Mouse (Mus musculus): ENCODE measurements around the gene Babam2. TPM values are rescaled to one million over a fixed set of nuclear protein-coding genes. Genes with fewer than 3 reads are reported as not detected.
A peak's percentile ranks its signal among the peaks of the same experiment; 100 is the strongest.

The Babam2 gene
- total RNA-seq, 2 experiments from 2014 or later: 39.5 to 45.2 TPM

- no peak for DNase-seq (ENCODE audit: extremely low spot score in 1 of 2, low spot score in 2 of 2)
- no peak for TF ChIP-seq CTCF (IDR thresholded peaks at IDR 0.05)
- no peak overlapping the region for H3K4me3 ChIP-seq
- intact Hi-C loops (cut with DNase I): no loop called here
- H3K27ac ChIP-seq: no peak overlapping the region
Observed at GRCm38 (mm10) chr5:31715486-31716150, 18.1 kb downstream of the Babam2 start.

GRCm38 (mm10) chr5:31724519-31724918 is 27.0 kb downstream of the Babam2 start:
- no peak overlapping the region for H3K4me3 ChIP-seq
- TF ChIP-seq CTCF (IDR thresholded peaks at IDR 0.05): no peak
- DNase-seq (ENCODE audit: extremely low spot score in 1 of 2, low spot score in 2 of 2): no peak
- intact Hi-C loops (cut with DNase I): no loop called here
- no peak overlapping the region for H3K27ac ChIP-seq

GRCm38 (mm10) chr5:31725885-31726284 is 28.4 kb downstream of the Babam2 start:
- Histone ChIP-seq H3K27ac (no peak overlapping the region), H3K4me3 (no peak overlapping the region)
- DNase-seq (ENCODE audit: extremely low spot score in 1 of 2, low spot score in 2 of 2): no peak
- intact Hi-C loops (cut with DNase I): no loop called here
- no peak for TF ChIP-seq CTCF (IDR thresholded peaks at IDR 0.05)

GRCm38 (mm10) chr5:31727456-31727855 is 30.0 kb downstream of the Babam2 start:
- DNase-seq (ENCODE audit: extremely low spot score in 1 of 2, low spot score in 2 of 2): no peak
- intact Hi-C loops (cut with DNase I): no loop called here
- H3K4me3 ChIP-seq: no peak overlapping the region
- TF ChIP-seq CTCF (IDR thresholded peaks at IDR 0.05): no peak
- H3K27ac ChIP-seq: no peak overlapping the region

GRCm38 (mm10) chr5:31732644-31733338 is 35.3 kb downstream of the Babam2 start:
- no peak overlapping the region for H3K27ac ChIP-seq
- no peak overlapping the region for H3K4me3 ChIP-seq
- intact Hi-C loops (cut with DNase I): no loop called here
- TF ChIP-seq CTCF (IDR thresholded peaks at IDR 0.05): no peak
- no peak for DNase-seq (ENCODE audit: extremely low spot score in 1 of 2, low spot score in 2 of 2)

GRCm38 (mm10) chr5:31741931-31742330 is 44.4 kb downstream of the Babam2 start:
- Histone ChIP-seq H3K27ac (no peak overlapping the region), H3K4me3 (no peak overlapping the region)
- no peak for DNase-seq (ENCODE audit: extremely low spot score in 1 of 2, low spot score in 2 of 2)
- intact Hi-C loops (cut with DNase I): no loop called here
- TF ChIP-seq CTCF (IDR thresholded peaks at IDR 0.05): no peak

GRCm38 (mm10) chr5:31742521-31743031 is 45.1 kb downstream of the Babam2 start:
- intact Hi-C loops (cut with DNase I): no loop called here
- no peak overlapping the region for H3K27ac ChIP-seq
- TF ChIP-seq CTCF (IDR thresholded peaks at IDR 0.05): no peak
- no peak overlapping the region for H3K4me3 ChIP-seq
- no peak for DNase-seq (ENCODE audit: extremely low spot score in 1 of 2, low spot score in 2 of 2)

- no peak for DNase-seq (ENCODE audit: extremely low spot score in 1 of 2, low spot score in 2 of 2)
- TF ChIP-seq CTCF (IDR thresholded peaks at IDR 0.05): no peak
- no peak overlapping the region; the same call in 1 of the 2 replicates for H3K27ac ChIP-seq
- intact Hi-C loops (cut with DNase I): no loop called here
- no peak overlapping the region for H3K4me3 ChIP-seq
Observed at GRCm38 (mm10) chr5:31749401-31749800, 51.9 kb downstream of the Babam2 start.

GRCm38 (mm10) chr5:31750231-31750925 is 52.9 kb downstream of the Babam2 start:
- TF ChIP-seq CTCF (IDR thresholded peaks at IDR 0.05): no peak
- Histone ChIP-seq H3K4me3 (no peak overlapping the region), H3K27ac (peak overlapping the region; percentile 81)
- peak; percentile 32 to 59 for DNase-seq (ENCODE audit: extremely low spot score in 1 of 2, low spot score in 2 of 2)
- intact Hi-C loops (cut with DNase I): loop anchor here (1.0 to 5.0 kb wide), 5 partner anchors 46 to 384 kb away; no protein-coding TSS in a partner anchor

- intact Hi-C loops (cut with DNase I): loop anchor here (1.0 to 5.0 kb wide), 5 partner anchors 46 to 383 kb away; no protein-coding TSS in a partner anchor
- TF ChIP-seq CTCF (IDR thresholded peaks at IDR 0.05): no peak
Observed at GRCm38 (mm10) chr5:31750955-31751354, 53.5 kb downstream of the Babam2 start.

GRCm38 (mm10) chr5:31754634-31755033 is 57.1 kb downstream of the Babam2 start:
- intact Hi-C loops (cut with DNase I): loop anchor here (5.0 kb wide), 1 partner anchor 128 kb away; no protein-coding TSS in a partner anchor
- no peak for TF ChIP-seq CTCF (IDR thresholded peaks at IDR 0.05)
- no peak overlapping the region for H3K4me3 ChIP-seq
- no peak overlapping the region for H3K27ac ChIP-seq
- DNase-seq (ENCODE audit: extremely low spot score in 1 of 2, low spot score in 2 of 2): no peak

More at GRCm38 (mm10) chr5:31750955-31751354, 53.5 kb downstream of the Babam2 start:
- no peak overlapping the region for H3K4me3 ChIP-seq
- DNase-seq (ENCODE audit: extremely low spot score in 1 of 2, low spot score in 2 of 2): peak in 1 of 2 experiments; percentile 17
- H3K27ac ChIP-seq: peak overlapping the region; percentile 81

GRCm38 (mm10) chr5:31755255-31755654 is 57.8 kb downstream of the Babam2 start:
- no peak for DNase-seq (ENCODE audit: extremely low spot score in 1 of 2, low spot score in 2 of 2)
- intact Hi-C loops (cut with DNase I): no loop called here
- Histone ChIP-seq H3K4me3 (no peak overlapping the region), H3K27ac (no peak overlapping the region)
- TF ChIP-seq CTCF (IDR thresholded peaks at IDR 0.05): no peak

Measured in left cerebral cortex, adult 2 months (tissue).